Mouse (Mus musculus) limb, embryonic 11.5 days (tissue): ENCODE measurements at regions not wholly inside any gene's neighbourhood (a gene's known extent, or its start where the extent isn't known, plus 50 kb on each side); places are given as distances from the start of the nearest gene placed in this dataset.

Experiments used
- ATAC-seq: fragments of 200-750 bp; cut with Nextera tagmentation; 2 replicates; pipeline ENCODE4 v1.8.0; 2017; ENCODE audit warnings: low read depth; ENCODE audit not compliant: insufficient number of reproducible peaks, low FRiP score, low TSS enrichment
- DNase-seq: peaks from one replicate; pipeline ENCODE4 v3.0.0-alpha.2; 2015; ENCODE audit warnings: low spot score
- H3K27ac ChIP-seq: fragments of 300-500 bp; sonication (generic); replicated peaks from 2 replicates; pipeline ENCODE4 v1.5.1; 2014; ENCODE audit warnings: low read depth, mild to moderate bottlenecking, low read length
- H3K27me3 ChIP-seq: fragments of 300-500 bp; sonication (generic); 2 replicates; pipeline ENCODE4 v1.6.1; 2014; ENCODE audit warnings: mild to moderate bottlenecking, low read length, mixed read lengths; ENCODE audit not compliant: control insufficient read depth, insufficient read depth
- H3K36me3 ChIP-seq: fragments of 300-500 bp; sonication (generic); 2 replicates; pipeline ENCODE4 v1.6.1; 2014; ENCODE audit warnings: mild to moderate bottlenecking, low read length, moderate library complexity, mixed read lengths; ENCODE audit not compliant: control insufficient read depth, insufficient read depth
- H3K4me1 ChIP-seq: fragments of 300-500 bp; sonication (generic); 2 replicates; pipeline ENCODE4 v1.6.1; 2014; ENCODE audit warnings: low read length, mixed read lengths; ENCODE audit not compliant: control insufficient read depth, insufficient read depth
- H3K4me2 ChIP-seq: fragments of 300-500 bp; sonication (generic); 2 replicates; pipeline ENCODE4 v1.6.1; 2014; ENCODE audit warnings: low read depth, mild to moderate bottlenecking, moderate library complexity; ENCODE audit not compliant: severe bottlenecking
- H3K4me3 ChIP-seq: fragments of 300-500 bp; sonication (generic); 2 replicates; pipeline ENCODE4 v1.5.1; 2014; ENCODE audit warnings: low read depth, low read length
- H3K9ac ChIP-seq: fragments of 300-500 bp; sonication (generic); 2 replicates; pipeline ENCODE4 v1.6.1; 2014; ENCODE audit warnings: mild to moderate bottlenecking, low read length
- H3K9me3 ChIP-seq: fragments of 300-500 bp; sonication (generic); 2 replicates; pipeline ENCODE4 v1.6.1; 2016; ENCODE audit warnings: low read length; ENCODE audit not compliant: control insufficient read depth
- WGBS: fragments of 180-500 bp; shearing (Covaris S2); extraction: QIAGEN DNeasy Blood & Tissue Kit; methylation state at CpG from one replicate; pipeline ENCODE4 v1.1.7; 2014; 5-methylcytosine and 5-hydroxymethylcytosine counted together

DNA sequence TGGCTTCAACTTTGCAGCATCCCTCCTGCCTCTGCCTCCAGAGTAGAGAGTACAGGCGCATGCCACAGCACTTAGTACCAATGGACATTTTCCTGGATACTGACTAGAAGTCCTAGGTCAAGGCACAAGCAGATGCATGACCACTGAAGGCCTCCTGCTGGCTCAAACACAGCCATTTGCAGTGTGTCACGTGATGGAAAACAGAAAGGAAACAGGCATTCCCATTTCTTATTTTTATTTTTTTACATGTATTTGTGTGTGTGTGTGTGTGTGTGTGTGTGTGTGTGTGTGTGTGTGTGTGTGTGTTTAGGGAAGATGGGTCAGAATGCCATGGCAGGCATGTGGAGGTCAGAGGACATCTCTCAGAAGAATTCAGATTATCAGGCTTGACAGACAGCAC is 65.6 kb downstream of the Thap12 start:
- Histone ChIP-seq H3K36me3 (no peaks in the 10 kb centered on the region), H3K27ac (no peak overlapping the region), H3K4me1 (peaks cover 8% of the 10 kb centered on the region), H3K9ac (no peak overlapping the region), H3K9me3 (no peaks in the 10 kb centered on the region), H3K4me2 (no peak overlapping the region), H3K4me3 (no peak overlapping the region), H3K27me3 (0 out of 2 replicates have a peak, but pooled peaks cover 2% of the 10 kb centered on the region)
- no peak for ATAC-seq
- WGBS, result 92% methylated on average over 2 of the region's 2 CpGs
- no peak for DNase-seq

DNA sequence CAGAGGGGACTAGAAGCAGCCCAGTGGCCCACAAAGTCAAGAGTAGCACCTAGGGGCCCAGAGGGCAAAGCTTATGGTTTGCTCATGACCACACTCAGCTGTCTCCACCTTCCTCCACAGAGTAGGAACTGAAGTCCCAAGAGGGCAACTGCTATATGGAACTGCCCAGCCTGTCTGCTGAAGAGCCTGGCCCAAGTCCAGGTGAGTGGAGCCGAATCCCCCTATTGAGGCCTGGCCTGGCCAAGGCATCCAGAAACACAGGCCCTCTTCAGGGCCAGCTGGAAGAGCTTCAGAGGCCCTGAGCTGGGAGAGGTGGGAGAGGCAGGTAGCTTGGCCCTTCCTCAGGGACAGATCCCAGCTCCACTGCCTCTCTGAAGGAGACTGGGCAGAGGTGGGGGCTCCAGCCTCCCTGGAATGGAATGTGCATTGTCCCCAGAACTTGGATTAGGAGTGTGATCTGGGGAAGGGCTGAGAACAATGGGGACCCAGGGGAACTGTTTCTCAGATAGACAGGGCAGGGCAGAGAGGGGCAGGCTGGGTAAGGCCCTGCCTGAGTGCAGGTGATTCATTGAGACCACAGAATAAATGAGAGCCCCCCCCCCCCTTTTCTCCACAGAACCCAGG is 65.7 kb upstream of the Wnt11 start:
- Histone ChIP-seq H3K4me3 (no peak overlapping the region), H3K9ac (peak overlapping the region; percentile 12; the same call in 1 of the 2 replicates), H3K36me3 (no peaks in the 10 kb centered on the region), H3K4me1 (peaks cover 8% of the 10 kb centered on the region), H3K9me3 (no peaks in the 10 kb centered on the region), H3K27ac (no peak overlapping the region), H3K27me3 (0 out of 2 replicates have a peak, but pooled peaks cover 3% of the 10 kb centered on the region), H3K4me2 (no peak overlapping the region)
- DNase-seq, result no peak
- WGBS, result 80% methylated on average over 1 of the region's 1 CpGs
- ATAC-seq, result no peak

DNA sequence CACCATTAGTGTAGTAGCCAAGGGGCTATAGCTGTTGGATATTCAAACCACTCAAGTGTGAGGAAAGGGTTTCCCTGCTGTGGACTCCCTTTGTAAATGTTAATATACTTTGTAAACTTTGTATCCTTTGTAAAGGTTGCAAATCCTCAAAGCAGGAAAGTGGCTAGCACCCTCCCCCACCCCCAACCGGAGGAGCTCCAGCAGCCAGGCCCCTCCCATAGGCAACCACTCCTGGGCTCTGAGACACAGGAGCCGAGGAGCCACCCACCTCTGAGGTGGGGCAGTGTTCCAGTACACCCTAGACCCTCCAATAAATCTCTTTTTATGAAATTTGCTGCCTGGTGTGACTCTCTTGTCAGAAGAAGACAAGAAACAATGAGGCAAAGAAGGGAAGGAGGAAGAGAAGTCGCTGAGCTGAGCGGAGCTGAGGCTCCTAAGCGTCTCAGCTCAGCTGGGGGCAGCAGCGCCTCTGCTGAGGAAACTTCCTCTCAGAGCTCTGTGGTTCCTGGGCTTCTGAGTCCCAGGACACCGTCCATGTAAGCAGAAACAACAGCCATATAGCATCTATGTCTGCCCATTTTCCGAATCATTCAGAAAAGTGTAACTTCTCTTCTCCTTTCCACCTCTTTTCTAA is 64.5 kb upstream of the Wnt11 start:
- ATAC-seq (no peak; the same call in 1 of the 2 replicates), DNase-seq (peak; percentile 39)
- 11% methylated on average over 8 of the region's 8 CpGs for WGBS
- H3K27ac ChIP-seq, result 0 out of 2 replicates have a peak overlapping the region, but pooled peaks have one; percentile 22
- H3K27me3 ChIP-seq, result 0 out of 2 replicates have a peak, but pooled peaks cover 3% of the 10 kb centered on the region
- H3K9ac ChIP-seq, result 0 out of 2 replicates have a peak overlapping the region, but pooled peaks have one; percentile 8
- no peaks in the 10 kb centered on the region for H3K9me3 ChIP-seq
- H3K4me2 ChIP-seq, result peak overlapping the region; percentile 21; the same call in 1 of the 2 replicates
- no peaks in the 10 kb centered on the region for H3K36me3 ChIP-seq
- H3K4me3 ChIP-seq, result no peak overlapping the region
- peaks cover 8% of the 10 kb centered on the region for H3K4me1 ChIP-seq

DNA sequence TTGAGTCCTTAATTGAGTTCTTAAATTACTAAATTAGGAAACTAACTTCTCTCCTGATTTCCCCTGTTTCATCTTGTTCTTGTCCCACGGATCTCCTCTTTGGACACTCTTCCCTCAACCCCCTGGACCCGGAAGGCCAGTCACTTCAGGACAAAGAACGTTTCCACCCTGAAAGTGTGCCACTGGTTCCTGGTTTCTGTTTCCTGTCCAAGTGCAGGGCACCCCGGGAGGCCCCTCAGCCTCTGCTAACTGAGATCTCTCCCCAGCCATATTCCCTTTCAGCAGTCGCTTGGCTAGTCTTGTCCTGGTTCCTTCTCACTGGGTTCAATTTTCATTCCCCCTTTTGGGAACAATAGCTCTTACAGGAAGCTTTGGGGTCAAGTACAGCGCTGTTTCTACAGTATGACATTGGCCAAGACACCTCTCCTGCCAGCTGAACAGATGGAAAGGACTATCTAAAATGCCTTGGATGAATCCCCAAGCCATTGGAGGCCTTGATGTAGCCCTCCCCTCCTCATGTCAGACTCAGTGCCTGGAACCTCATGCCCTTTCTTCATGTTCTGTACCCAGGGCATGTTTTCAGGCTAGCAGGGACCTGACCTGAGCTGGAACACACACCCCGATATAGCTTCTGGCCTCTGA is 63.7 kb upstream of the Wnt11 start:
- 0 out of 2 replicates have a peak, but pooled peaks cover 3% of the 10 kb centered on the region for H3K27me3 ChIP-seq
- ATAC-seq (no peak), DNase-seq (no peak)
- peaks cover 8% of the 10 kb centered on the region for H3K4me1 ChIP-seq
- H3K27ac ChIP-seq, result no peak overlapping the region
- no peaks in the 10 kb centered on the region for H3K36me3 ChIP-seq
- H3K9ac ChIP-seq, result no peak overlapping the region
- no peak overlapping the region for H3K4me2 ChIP-seq
- no peaks in the 10 kb centered on the region for H3K9me3 ChIP-seq
- 50% methylated on average over 7 of the region's 7 CpGs for WGBS
- H3K4me3 ChIP-seq, result no peak overlapping the region

DNA sequence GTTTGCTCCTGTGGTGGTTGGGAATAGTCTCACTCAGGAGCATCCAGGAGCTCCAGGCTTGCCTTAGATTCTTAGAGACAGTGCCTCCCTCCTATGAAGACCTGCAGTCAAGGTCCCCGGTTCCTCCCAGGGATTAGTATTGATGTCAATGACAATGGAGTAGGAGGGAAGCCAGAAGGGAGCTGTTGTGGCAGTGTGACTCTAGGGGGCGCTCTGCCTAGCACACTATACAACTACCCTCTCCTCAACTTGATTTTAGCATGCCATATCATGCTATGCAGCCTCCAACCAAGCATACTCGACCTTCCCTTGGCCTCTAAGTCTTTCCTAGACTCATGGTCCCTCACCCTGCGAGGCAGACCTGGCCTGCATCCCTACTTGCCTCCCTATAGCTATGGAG is 60.3 kb upstream of the Wnt11 start:
- Histone ChIP-seq H3K27ac (no peak overlapping the region), H3K9ac (no peak overlapping the region), H3K4me2 (no peak overlapping the region), H3K9me3 (no peaks in the 10 kb centered on the region), H3K27me3 (peaks cover 3% of the 10 kb centered on the region; the same call in 1 of the 2 replicates), H3K36me3 (no peaks in the 10 kb centered on the region), H3K4me1 (peaks cover 8% of the 10 kb centered on the region), H3K4me3 (no peak overlapping the region)
- no peak for DNase-seq
- ATAC-seq, result no peak
- WGBS, result 49% methylated on average over 4 of the region's 4 CpGs

DNA sequence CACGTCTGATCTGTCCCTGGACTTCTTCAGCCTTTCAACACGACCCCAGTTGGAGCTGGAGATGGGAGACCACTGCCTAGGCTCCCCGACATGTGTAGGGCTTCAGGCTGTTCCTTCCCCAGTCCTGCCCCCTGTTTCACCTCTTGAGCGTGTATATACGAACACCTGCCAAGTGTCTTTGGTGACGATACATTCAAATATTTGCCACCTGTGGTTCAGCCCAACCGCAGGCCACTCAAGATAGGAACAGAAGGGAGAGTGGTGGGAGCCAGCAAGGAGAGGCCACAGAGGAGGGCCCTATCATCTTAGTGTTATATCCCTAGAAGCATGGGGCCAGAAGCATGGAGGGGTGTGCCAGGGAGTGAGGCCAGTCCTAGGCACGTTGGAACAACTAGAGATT is 59.9 kb upstream of the Wnt11 start:
- peaks cover 3% of the 10 kb centered on the region; the same call in 1 of the 2 replicates for H3K27me3 ChIP-seq
- H3K4me1 ChIP-seq, result peaks cover 8% of the 10 kb centered on the region
- H3K4me3 ChIP-seq, result no peak overlapping the region
- no peak overlapping the region for H3K4me2 ChIP-seq
- no peak overlapping the region for H3K27ac ChIP-seq
- no peak overlapping the region for H3K9ac ChIP-seq
- H3K36me3 ChIP-seq, result no peaks in the 10 kb centered on the region
- WGBS, result 79% methylated on average over 8 of the region's 8 CpGs
- DNase-seq, result no peak
- ATAC-seq, result no peak
- no peaks in the 10 kb centered on the region for H3K9me3 ChIP-seq

DNA sequence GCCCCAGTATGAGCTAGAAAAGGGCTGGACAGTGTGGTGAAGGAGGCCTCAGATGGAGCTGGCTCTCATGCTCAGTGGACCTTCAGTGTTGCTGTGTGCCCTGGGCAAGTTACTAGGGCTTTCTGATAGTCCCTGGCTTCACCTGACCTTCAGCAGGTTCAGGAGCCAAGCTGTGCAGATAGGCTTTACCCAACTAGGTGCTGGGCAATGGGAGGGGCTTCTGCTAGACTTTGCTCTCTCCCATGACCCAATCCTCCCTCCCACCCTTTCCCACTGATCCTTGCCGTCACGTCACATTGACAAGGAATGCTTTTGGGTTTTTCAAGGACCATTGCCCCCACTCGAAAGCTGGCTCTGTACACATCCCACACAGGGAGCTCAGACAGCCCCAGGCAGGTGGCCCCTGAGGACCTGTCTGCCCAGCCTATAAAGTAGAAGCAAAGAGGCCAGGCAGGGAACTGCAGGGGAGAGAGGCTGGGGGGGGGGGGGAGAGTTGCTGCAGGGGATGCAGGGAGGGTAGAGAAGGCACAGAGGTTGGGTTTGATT is 57.5 kb upstream of the Wnt11 start:
- Histone ChIP-seq H3K9ac (no peak overlapping the region), H3K36me3 (no peaks in the 10 kb centered on the region), H3K27ac (no peak overlapping the region), H3K4me1 (no peaks in the 10 kb centered on the region), H3K9me3 (no peaks in the 10 kb centered on the region), H3K4me3 (no peak overlapping the region), H3K4me2 (no peak overlapping the region), H3K27me3 (peaks cover 3% of the 10 kb centered on the region; the same call in 1 of the 2 replicates)
- WGBS, result 66% methylated on average over 3 of the region's 3 CpGs
- ATAC-seq (no peak), DNase-seq (no peak)

DNA sequence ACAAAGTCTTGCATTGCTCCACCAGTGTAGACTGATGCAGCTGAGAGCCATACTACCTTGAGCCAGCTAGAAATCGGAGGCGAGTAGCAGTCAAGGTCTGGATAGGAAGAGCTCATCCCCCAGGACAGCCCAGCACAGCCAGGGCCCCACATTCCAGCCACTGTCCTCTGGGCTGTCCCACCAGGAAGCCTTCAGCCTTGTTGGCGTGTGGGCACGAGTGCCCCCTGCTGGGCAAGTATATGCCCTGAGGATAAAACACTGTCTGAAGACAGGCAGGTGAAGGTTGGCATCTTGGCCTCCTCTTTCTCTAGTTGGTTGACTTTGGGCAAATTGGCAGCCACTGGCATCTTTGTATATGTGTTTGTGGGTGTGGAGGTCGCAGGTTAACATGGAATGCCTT is 56.0 kb upstream of the Wnt11 start:
- Histone ChIP-seq H3K27ac (no peak overlapping the region), H3K4me2 (no peak overlapping the region), H3K9ac (no peak overlapping the region), H3K27me3 (peaks cover under 1% of the 10 kb centered on the region; the same call in 1 of the 2 replicates), H3K4me3 (no peak overlapping the region), H3K4me1 (peaks cover 6% of the 10 kb centered on the region), H3K36me3 (no peaks in the 10 kb centered on the region), H3K9me3 (no peaks in the 10 kb centered on the region)
- WGBS, result 12% methylated on average over 5 of the region's 5 CpGs
- DNase-seq, result peak; percentile 82
- no peak for ATAC-seq
